ENCODE assay signal across 8 mouse cellular contexts in the genomic region with DNA sequence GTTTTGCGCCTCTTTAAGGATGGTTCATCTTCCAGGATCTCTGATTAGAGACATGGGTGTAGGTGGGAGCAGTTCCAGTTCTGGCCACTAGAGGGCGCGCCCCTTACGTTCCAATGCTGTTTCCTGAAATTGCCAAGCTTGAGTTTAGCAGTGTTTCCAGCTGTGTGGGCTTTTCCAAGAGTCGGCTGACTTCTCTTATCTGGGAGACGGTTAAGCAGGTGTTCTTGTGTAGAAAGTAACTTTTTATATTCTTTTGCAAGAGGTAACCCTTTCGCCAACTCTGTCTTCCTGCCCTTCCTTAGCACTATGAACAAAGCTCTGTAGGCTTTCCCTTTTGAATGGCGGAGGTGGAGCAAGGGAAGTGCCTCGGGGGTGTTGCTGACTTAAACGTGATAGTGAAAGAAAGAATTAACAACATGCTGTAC. TPM values are rescaled to one million over a fixed set of nuclear protein-coding genes. Genes with fewer than 3 reads are reported as not detected.
DNase-seq lines count a peak whose midpoint lies in the region; ATAC-seq lines count a peak whose summit lies in the region.

No protein-coding gene starts in this region.

- no peaks in the 10 kb centered on the region for H3K27me3 ChIP-seq in embryonic facial prominence, embryonic 13.5 days
- no peaks in the 10 kb centered on the region for H3K27me3 ChIP-seq in limb, embryonic 11.5 days (ENCODE audit: control insufficient read depth, insufficient read depth, low read length)
- no peaks in the 10 kb centered on the region for H3K27me3 ChIP-seq in midbrain, embryonic 13.5 days

- peaks cover 4% of the 10 kb centered on the region; the same call in 1 of the 2 replicates for H3K4me1 ChIP-seq in embryonic facial prominence, embryonic 13.5 days
- no peaks in the 10 kb centered on the region for H3K4me1 ChIP-seq in limb, embryonic 11.5 days (ENCODE audit: control insufficient read depth, insufficient read depth, low read length)
- H3K4me1 ChIP-seq in midbrain, embryonic 13.5 days (replicated peaks) = 0 out of 2 replicates have a peak, but pooled peaks cover 3% of the 10 kb centered on the region

- ATAC-seq in embryonic facial prominence, embryonic 13.5 days (ENCODE audit: insufficient number of reproducible peaks, insufficient read depth, low FRiP score, low TSS enrichment, low read depth) = no peak
- no peak for ATAC-seq in limb, embryonic 11.5 days (ENCODE audit: insufficient number of reproducible peaks, low FRiP score, low TSS enrichment, low read depth)
- ATAC-seq in midbrain, embryonic 13.5 days = peak; percentile 45; the same call in 1 of the 2 replicates

- H3K27ac ChIP-seq in embryonic facial prominence, embryonic 13.5 days = no peak overlapping the region
- H3K27ac ChIP-seq in limb, embryonic 11.5 days (replicated peaks; ENCODE audit: low read depth, low read length) = no peak overlapping the region
- no peak overlapping the region for H3K27ac ChIP-seq in midbrain, embryonic 13.5 days

- peaks cover 29% of the 10 kb centered on the region for H3K36me3 ChIP-seq in embryonic facial prominence, embryonic 13.5 days
- peaks cover 9% of the 10 kb centered on the region for H3K36me3 ChIP-seq in limb, embryonic 11.5 days (ENCODE audit: control insufficient read depth, insufficient read depth, low read length)
- peaks cover 31% of the 10 kb centered on the region for H3K36me3 ChIP-seq in midbrain, embryonic 13.5 days

- H3K4me2 ChIP-seq in embryonic facial prominence, embryonic 13.5 days = peak overlapping the region; percentile 53
- H3K4me2 ChIP-seq in limb, embryonic 11.5 days (ENCODE audit: low read depth, severe bottlenecking) = peak overlapping the region; percentile 25; the same call in 1 of the 2 replicates
- H3K4me2 ChIP-seq in midbrain, embryonic 13.5 days (replicated peaks) = peak overlapping the region; percentile 27

- peak; percentile 59 for DNase-seq in A20 (ENCODE audit: low read depth, low spot score)
- DNase-seq in adrenal gland, postnatal 4 days (ENCODE audit: low spot score in 2 of 2) = peak; percentile 51 to 53
- peak; percentile 63 to 85 for DNase-seq in heart, adult 18-20 months
- DNase-seq in kidney, adult 18-20 months = peak; percentile 86
- peak; percentile 88 for DNase-seq in limb, embryonic 11.5 days (ENCODE audit: low spot score)
- DNase-seq in spleen, adult 12 weeks (ENCODE audit: low spot score) = peak; percentile 59

- 6% methylated on average over 10 of the region's 10 CpGs for WGBS in embryonic facial prominence, embryonic 13.5 days
- 24% methylated on average over 10 of the region's 10 CpGs for WGBS in limb, embryonic 11.5 days
- WGBS in midbrain, embryonic 13.5 days = 16% methylated on average over 10 of the region's 10 CpGs

- H3K9me3 ChIP-seq in embryonic facial prominence, embryonic 13.5 days = no peaks in the 10 kb centered on the region
- no peaks in the 10 kb centered on the region for H3K9me3 ChIP-seq in limb, embryonic 11.5 days (ENCODE audit: control insufficient read depth, low read length)
- H3K9me3 ChIP-seq in midbrain, embryonic 13.5 days = no peaks in the 10 kb centered on the region

- no peak overlapping the region for H3K9ac ChIP-seq in embryonic facial prominence, embryonic 13.5 days
- no peak overlapping the region for H3K9ac ChIP-seq in limb, embryonic 11.5 days (ENCODE audit: low read length)
- no peak overlapping the region for H3K9ac ChIP-seq in midbrain, embryonic 13.5 days (replicated peaks)

- H3K4me3 ChIP-seq in embryonic facial prominence, embryonic 13.5 days = peak overlapping the region; percentile 20
- no peak overlapping the region for H3K4me3 ChIP-seq in limb, embryonic 11.5 days (ENCODE audit: low read depth, low read length)
- H3K4me3 ChIP-seq in midbrain, embryonic 13.5 days (replicated peaks) = 0 out of 2 replicates have a peak overlapping the region, but pooled peaks have one; percentile 9

RNA-seq across cellular contexts. Expression of a gene that starts 13.9 kb away (rescaled TPM):
- total RNA-seq in adrenal gland, postnatal 4 days (2021) = 10 to 100 TPM; 41.9 to 44.3 TPM
- polyA plus RNA-seq in embryonic facial prominence, embryonic 13.5 days (2015; fragmentation: Nextera tagmentation; extraction: Ambion mirVana) = 74.7 and 81.3 TPM in 2 replicates
- 10 to 100 TPM; 20.1 to 24.0 TPM for total RNA-seq in heart, adult 18-20 months (2021)
- 68.3 and 68.5 TPM in 2 replicates for polyA plus RNA-seq in limb, embryonic 11.5 days (2014; fragmentation: Nextera tagmentation; extraction: Ambion mirVana)
- polyA plus RNA-seq in midbrain, embryonic 13.5 days (2015; fragmentation: Nextera tagmentation; extraction: Ambion mirVana) = 78.5 and 82.1 TPM in 2 replicates
